Mouse (Mus musculus): ENCODE measurements around the gene Olfr965. TPM values are rescaled to one million over a fixed set of nuclear protein-coding genes. Genes with fewer than 3 reads are reported as not detected.

Gene Olfr965
- polyA plus RNA-seq, 1 experiment from 2014 or later = not detected

Other genes with a start within 250 kb of the Olfr965 start
- not detected in 2 replicates for gene Olfr955, start 239.4 kb upstream of the Olfr965 start, polyA plus RNA-seq (2016; fragmentation: Nextera tagmentation; extraction: Ambion mirVana)
- not detected in 2 replicates for gene Olfr44, start 217.4 kb upstream of the Olfr965 start, polyA plus RNA-seq (2016; fragmentation: Nextera tagmentation; extraction: Ambion mirVana)
- gene Olfr957, start 195.5 kb upstream of the Olfr965 start, polyA plus RNA-seq (2016; fragmentation: Nextera tagmentation; extraction: Ambion mirVana) = not detected in 2 replicates
- not detected in 2 replicates for gene Olfr958, start 157.3 kb upstream of the Olfr965 start, polyA plus RNA-seq (2016; fragmentation: Nextera tagmentation; extraction: Ambion mirVana)
- not detected in 2 replicates for gene Olfr959, start 135.8 kb upstream of the Olfr965 start, polyA plus RNA-seq (2016; fragmentation: Nextera tagmentation; extraction: Ambion mirVana)
- gene AW551984, start 107.0 kb upstream of the Olfr965 start, polyA plus RNA-seq (2016; fragmentation: Nextera tagmentation; extraction: Ambion mirVana) = 30.6 and 34.7 TPM in 2 replicates
- gene Olfr148, start 100.7 kb upstream of the Olfr965 start, polyA plus RNA-seq (2016; fragmentation: Nextera tagmentation; extraction: Ambion mirVana) = not detected in 2 replicates
- gene Olfr960, start 90.0 kb upstream of the Olfr965 start, polyA plus RNA-seq (2016; fragmentation: Nextera tagmentation; extraction: Ambion mirVana) = not detected in 2 replicates
- gene Olfr961, start 66.3 kb upstream of the Olfr965 start, polyA plus RNA-seq (2016; fragmentation: Nextera tagmentation; extraction: Ambion mirVana) = not detected in 2 replicates
- gene Olfr963, start 44.1 kb upstream of the Olfr965 start, polyA plus RNA-seq (2016; fragmentation: Nextera tagmentation; extraction: Ambion mirVana) = not detected in 2 replicates
- gene Olfr149, start 4.2 kb upstream of the Olfr965 start, polyA plus RNA-seq (2016; fragmentation: Nextera tagmentation; extraction: Ambion mirVana) = not detected in 2 replicates
- gene Olfr150, start 19.6 kb downstream of the Olfr965 start, polyA plus RNA-seq (2016; fragmentation: Nextera tagmentation; extraction: Ambion mirVana) = not detected in 2 replicates
- not detected in 2 replicates for gene Olfr967, start 34.9 kb downstream of the Olfr965 start, polyA plus RNA-seq (2016; fragmentation: Nextera tagmentation; extraction: Ambion mirVana)
- gene Olfr968, start 71.9 kb downstream of the Olfr965 start, polyA plus RNA-seq (2016; fragmentation: Nextera tagmentation; extraction: Ambion mirVana) = not detected in 2 replicates
- not detected in 2 replicates for gene Olfr969, start 79.6 kb downstream of the Olfr965 start, polyA plus RNA-seq (2016; fragmentation: Nextera tagmentation; extraction: Ambion mirVana)
- not detected in 2 replicates for gene Olfr970, start 97.5 kb downstream of the Olfr965 start, polyA plus RNA-seq (2016; fragmentation: Nextera tagmentation; extraction: Ambion mirVana)
- gene Olfr971, start 125.5 kb downstream of the Olfr965 start, polyA plus RNA-seq (2016; fragmentation: Nextera tagmentation; extraction: Ambion mirVana) = not detected in 2 replicates
- gene Olfr972, start 155.1 kb downstream of the Olfr965 start, polyA plus RNA-seq (2016; fragmentation: Nextera tagmentation; extraction: Ambion mirVana) = not detected in 2 replicates
- gene Olfr229, start 196.0 kb downstream of the Olfr965 start, polyA plus RNA-seq (2016; fragmentation: Nextera tagmentation; extraction: Ambion mirVana) = not detected in 2 replicates
- not detected in 2 replicates for gene Olfr974, start 226.1 kb downstream of the Olfr965 start, polyA plus RNA-seq (2016; fragmentation: Nextera tagmentation; extraction: Ambion mirVana)
- not detected in 2 replicates for gene Olfr975, start 240.7 kb downstream of the Olfr965 start, polyA plus RNA-seq (2016; fragmentation: Nextera tagmentation; extraction: Ambion mirVana)
- not detected in 2 replicates for gene Olfr976, start 249.8 kb downstream of the Olfr965 start, polyA plus RNA-seq (2016; fragmentation: Nextera tagmentation; extraction: Ambion mirVana)

All from hindbrain, embryonic 12.5 days (tissue).